Mouse (Mus musculus): ENCODE data around the gene Jtb. TPM values are rescaled to one million over a fixed set of nuclear protein-coding genes. Genes with fewer than 3 reads are reported as not detected.
"Not testable (repeated sequence)": the region's sequence is repeated elsewhere in the genome, so short reads cannot be mapped to it uniquely, and the experiment has no call there.

Jtb gene
- total RNA-seq, 2 experiments from 2014 or later = 57.2 to 57.9 TPM

GRCm38 (mm10) chr3:90222941-90223340, 8.5 kb upstream of the Jtb start:
- no peak for DNase-seq

- DNase-seq = no peak
These were observed 7.1 kb upstream of the Jtb start for GRCm38 (mm10) chr3:90224331-90224730.

- DNase-seq = no peak
These were observed 322 bp upstream of the Jtb start for GRCm38 (mm10) chr3:90231075-90231474.

- no peak for DNase-seq
These were observed 9.9 kb downstream of the Jtb start for GRCm38 (mm10) chr3:90241251-90241650.

GRCm38 (mm10) chr3:90241669-90242358, 10.4 kb downstream of the Jtb start:
- no peak for DNase-seq

DNA sequence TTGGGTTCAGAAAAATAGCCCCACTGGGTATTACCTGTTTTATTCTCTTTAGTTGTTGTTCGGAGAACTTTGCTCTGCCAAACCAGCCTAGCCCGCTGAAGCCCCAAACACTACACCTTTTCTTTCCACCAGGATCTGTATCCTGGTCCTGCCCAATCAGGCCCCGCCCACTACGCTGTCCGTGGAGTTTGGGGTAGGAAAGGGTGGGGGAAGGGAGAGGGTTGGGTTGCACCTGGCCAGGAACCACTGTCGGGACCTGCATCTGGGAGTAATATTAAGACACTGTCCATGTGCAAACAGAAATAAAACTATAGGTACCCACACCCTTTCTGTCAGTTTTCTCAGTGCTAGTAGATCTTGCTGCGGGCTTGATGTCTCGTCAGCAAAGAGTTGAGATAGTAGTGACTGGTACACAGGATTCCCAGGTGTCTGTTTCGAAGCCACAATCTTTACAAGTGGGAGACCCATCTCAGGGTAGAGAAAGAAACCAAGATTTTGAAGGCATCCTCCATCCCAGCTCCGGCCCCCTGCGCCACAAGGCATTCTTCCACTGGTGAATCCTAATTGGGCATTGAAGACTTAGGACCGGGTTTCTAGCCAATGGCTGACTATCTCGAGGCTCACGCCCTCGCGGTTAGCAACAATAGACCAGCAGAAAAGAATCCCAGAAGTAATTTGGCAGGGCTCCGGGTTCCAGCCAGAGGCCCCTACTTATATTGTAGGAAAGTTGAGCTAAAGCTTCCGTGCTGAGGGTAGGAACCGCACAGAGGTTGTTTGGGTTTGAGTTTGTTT, 11.8 kb downstream of the Jtb start, which contains the start of gene Creb3l4:
Gene Creb3l4 (minus strand): TSS at position 529 of the 792 bp plus-strand sequence.
- peak; percentile 60 for DNase-seq

GRCm38 (mm10) chr3:90245406-90245805, 14.0 kb downstream of the Jtb start:
- no peak for DNase-seq

DNA sequence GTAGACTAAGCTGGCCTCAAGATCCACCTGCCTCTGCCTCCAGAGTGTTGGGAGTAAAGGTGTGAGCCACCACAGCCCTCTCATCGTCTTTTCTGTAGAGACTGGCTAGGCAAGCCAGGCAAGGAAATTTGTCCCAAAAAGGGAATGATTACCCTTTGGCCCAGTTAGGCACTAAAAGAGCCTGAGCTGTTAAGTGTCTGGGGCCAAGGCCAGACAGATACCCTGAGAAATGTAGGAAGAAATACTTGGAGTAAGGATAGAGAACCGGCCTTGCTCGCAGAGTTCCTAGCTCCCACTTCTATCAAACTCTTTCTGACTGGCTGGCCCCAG, 16.2 kb downstream of the Jtb start:
- no peak for DNase-seq

GRCm38 (mm10) chr3:90247960-90248745, 16.8 kb downstream of the Jtb start, which contains the start of gene Slc39a1:
TSS of gene Slc39a1 (plus strand) at chr3:90248172.
- peak; percentile 94 for DNase-seq

GRCm38 (mm10) chr3:90248746-90249100, 17.3 kb downstream of the Jtb start:
- peak; percentile 56 for DNase-seq

GRCm38 (mm10) chr3:90250791-90251190, 19.4 kb downstream of the Jtb start:
- DNase-seq = no peak

DNA sequence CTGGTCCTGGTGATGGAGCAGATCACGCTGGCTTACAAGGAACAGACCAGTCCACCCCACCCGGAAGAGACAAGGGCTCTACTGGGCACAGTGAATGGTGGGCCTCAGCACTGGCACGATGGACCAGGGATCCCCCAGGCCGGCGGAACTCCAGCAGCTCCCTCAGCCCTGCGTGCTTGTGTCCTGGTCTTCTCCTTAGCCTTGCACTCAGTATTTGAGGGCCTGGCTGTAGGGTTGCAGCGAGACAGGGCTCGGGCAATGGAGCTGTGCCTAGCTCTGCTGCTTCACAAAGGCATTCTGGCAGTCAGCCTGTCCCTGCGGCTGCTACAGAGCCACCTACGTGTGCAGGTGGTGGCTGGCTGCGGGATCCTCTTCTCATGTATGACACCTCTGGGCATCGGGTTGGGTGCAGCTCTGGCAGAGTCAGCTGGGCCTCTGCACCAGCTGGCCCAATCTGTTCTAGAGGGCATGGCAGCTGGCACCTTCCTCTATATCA, 20.4 kb downstream of the Jtb start:
- DNase-seq = not testable (repeated sequence)

DNA sequence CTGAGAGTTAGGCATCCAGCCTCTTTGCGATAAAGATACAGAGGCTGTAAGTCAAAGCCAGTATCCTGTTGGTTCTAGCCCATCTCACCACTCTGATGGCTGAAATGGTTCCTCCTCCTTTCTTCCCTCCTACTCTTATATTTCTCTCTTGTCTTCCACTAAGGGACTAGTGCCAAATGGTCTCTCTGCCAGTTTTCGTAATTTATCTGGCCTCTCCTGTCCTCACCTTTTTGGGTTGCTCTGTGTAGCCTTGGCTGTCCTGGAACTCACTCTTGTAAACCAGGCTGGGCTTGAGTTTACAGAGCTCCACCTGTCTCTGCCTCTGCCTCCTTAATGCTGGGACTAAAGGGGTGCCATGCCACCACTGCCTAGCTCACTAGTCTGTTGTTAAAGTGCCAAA, 21.3 kb downstream of the Jtb start:
- not testable (repeated sequence) for DNase-seq

- not testable (repeated sequence) for DNase-seq
These were observed 21.8 kb downstream of the Jtb start for GRCm38 (mm10) chr3:90253174-90253573.

GRCm38 (mm10) chr3:90253653-90254418, 22.4 kb downstream of the Jtb start, which contains the start of gene Crtc2:
TSS of gene Crtc2 (plus strand) at chr3:90254163.
- peak; percentile 95 for DNase-seq

DNA sequence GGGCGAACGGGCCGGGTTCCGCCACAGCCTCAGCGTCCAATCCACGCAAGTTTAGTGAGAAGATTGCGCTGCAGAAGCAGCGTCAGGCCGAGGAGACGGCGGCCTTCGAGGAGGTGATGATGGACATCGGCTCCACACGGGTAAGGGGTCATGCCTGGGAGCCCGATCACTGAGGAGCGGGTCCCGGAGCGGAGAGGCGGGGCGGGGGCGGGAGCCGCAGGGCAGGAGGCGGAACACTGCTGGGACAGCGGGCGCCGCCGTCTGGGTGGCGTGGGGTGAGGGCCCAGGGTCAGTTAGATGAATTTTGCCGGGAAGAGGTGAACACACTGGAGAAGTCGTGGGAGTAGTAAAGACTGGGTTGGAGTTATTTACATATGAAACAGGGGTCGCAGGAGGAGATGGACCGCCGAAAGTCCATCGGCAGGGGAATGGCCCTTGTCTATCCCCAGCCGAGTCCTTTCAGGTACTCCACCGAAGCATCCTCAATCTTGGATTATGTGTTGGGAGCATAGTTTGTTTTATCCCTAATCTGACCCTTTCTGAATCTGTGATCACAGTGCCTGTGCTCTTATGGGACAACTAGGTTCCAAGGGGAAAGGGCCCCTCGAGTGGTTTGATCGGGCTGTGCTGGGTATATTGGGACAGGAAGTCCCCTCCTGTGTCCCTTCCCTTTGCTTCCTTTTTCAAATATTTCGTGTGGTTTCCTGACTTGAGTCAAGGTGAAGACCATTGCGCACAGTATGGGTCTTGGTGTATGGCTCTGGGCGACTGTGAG, 23.2 kb downstream of the Jtb start:
- peak; percentile 77 for DNase-seq

DNA sequence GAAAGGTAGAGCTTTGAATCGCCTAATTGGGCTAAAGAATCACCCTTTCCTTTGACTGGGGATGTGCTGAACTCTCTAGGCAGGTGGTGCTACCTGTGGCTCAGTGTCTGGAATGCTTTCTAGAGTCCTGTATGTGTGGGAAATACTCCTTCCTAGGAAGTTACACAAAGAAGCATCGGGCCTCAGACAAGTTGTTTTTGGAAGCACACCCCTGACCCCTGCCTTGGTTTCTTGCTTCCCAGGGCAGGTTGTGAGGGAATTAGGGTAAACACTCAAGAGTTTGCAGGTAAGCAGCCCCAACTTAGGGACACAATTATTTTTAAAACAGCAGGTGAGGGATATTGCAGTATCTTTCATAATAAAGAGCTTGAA, 23.8 kb downstream of the Jtb start:
- DNase-seq = no peak

DNA sequence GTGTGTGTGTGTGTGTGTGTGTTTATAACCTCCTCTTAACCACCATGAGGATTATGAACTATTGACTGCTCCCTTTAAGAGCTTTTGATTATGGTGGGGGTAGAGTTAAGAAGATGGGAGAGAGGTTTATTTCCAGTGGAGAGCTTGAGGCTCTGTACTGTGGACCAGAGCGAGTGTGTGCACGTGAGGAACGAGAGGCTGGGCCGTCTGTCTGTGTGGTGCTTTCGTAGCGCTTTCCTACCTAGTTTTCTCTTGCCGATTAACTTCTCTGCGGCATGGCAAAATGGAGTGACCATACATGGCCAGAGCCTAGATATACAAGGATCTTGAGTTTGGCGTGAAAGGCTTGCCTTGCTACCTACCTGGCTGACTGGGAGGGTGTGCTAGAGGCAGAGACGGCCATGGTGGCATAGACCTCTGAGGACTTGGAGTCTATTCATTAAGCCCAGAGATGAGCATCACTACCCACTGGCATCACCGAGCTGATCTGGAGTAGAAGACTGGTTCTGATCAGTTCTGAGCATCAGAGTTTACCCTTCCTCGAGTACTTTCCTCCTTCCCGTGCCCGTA, 24.5 kb downstream of the Jtb start:
- DNase-seq = no peak

DNA sequence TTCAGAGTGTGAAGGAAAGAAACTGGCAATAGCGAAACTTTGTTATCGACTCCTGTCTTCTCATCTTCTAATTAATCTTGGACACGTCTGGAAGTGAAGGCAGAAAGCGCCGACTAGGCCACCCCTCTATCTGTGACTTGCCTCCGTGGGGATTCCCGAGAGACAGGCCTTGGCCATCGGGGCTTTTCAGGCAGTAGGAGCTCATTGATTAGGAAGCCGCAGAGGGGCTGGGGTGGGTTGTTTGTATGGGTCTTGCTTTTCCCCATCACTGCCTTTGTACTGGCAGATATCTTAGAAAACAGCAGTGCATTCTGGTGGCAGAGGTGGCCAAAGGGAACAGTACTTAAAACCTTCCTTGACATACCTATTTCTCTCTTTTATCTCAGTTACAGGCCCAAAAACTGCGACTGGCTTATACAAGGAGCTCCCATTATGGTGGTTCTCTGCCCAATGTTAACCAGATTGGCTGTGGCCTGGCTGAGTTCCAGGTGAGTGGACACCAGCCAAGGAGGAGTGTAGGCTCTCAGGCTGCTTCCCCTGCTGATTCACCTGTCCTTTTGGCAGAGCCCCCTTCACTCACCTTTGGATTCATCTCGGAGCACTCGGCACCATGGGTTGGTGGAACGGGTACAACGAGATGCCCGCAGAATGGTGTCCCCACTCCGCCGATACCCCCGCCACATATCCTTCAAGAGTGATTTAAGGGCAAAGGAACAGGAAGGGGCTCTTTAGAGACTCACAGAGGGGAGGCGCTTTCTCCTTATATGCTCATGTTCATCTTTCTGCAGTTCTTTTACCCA, 25.5 kb downstream of the Jtb start:
- peak; percentile 66 for DNase-seq

DNA sequence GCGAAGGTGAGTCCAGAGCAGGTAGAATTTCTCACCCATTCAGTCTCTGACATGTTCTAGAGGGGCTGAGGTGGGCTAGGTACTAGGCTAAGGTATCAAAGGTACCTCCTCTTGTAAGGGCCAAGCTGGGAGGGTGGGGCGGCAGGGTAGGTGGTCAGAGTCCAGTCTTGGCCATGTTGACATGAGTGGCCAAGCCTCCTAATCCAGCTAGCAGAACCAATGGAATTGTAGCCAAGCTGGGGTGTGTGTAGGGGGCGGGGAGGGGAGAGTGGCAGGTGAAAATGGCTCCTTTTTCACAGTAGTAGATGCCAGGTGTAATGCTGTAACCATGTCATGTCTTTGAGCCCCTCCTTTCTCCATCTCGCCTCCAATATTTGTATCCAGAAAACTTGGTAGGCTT, 27.1 kb downstream of the Jtb start:
- no peak for DNase-seq
